Mouse (Mus musculus): ENCODE data around the gene Rwdd3. TPM values are rescaled to one million over a fixed set of nuclear protein-coding genes. Genes with fewer than 3 reads are reported as not detected.

Gene Rwdd3
- polyA plus RNA-seq, 1 experiment from 2014 or later, result 7.1 TPM

GRCm38 (mm10) chr3:121110430-121110829, 61.1 kb downstream of the Rwdd3 start:
- Histone ChIP-seq H3K4me2 (replicated peaks; ENCODE audit: low read depth) (no peak overlapping the region), H3K4me3 (ENCODE audit: low read depth, low read length) (no peak overlapping the region), H3K4me1 (replicated peaks; ENCODE audit: control insufficient read depth, insufficient read depth) (no peaks in the 10 kb centered on the region), H3K9me3 (ENCODE audit: control insufficient read depth, low read length) (no peaks in the 10 kb centered on the region), H3K36me3 (ENCODE audit: control insufficient read depth, insufficient read depth, low read length) (no peaks in the 10 kb centered on the region), H3K27me3 (ENCODE audit: control insufficient read depth, insufficient read depth, low read length) (no peaks in the 10 kb centered on the region), H3K9ac (ENCODE audit: low read length) (no peak overlapping the region), H3K27ac (replicated peaks) (no peak overlapping the region)
- DNase-seq (ENCODE audit: low spot score), result no peak
- 86% methylated on average over 7 of the region's 7 CpGs for WGBS
- no peak for ATAC-seq (ENCODE audit: low FRiP score, low TSS enrichment)
- TF ChIP-seq EP300 (optimal IDR thresholded peaks at IDR 0.05), result no peak
- TF ChIP-seq CTCF (IDR thresholded peaks at IDR 0.05; ENCODE audit: low read depth), result no peak

- H3K9ac ChIP-seq (ENCODE audit: low read length), result no peak overlapping the region
- no peak overlapping the region for H3K27ac ChIP-seq (replicated peaks)
- H3K36me3 ChIP-seq (ENCODE audit: control insufficient read depth, insufficient read depth, low read length), result no peaks in the 10 kb centered on the region
- H3K4me1 ChIP-seq (replicated peaks; ENCODE audit: control insufficient read depth, insufficient read depth), result no peaks in the 10 kb centered on the region
- 84% methylated on average over 6 of the region's 6 CpGs for WGBS
- H3K4me3 ChIP-seq (ENCODE audit: low read depth, low read length), result no peak overlapping the region
- no peak for DNase-seq (ENCODE audit: low spot score)
- TF ChIP-seq EP300 (optimal IDR thresholded peaks at IDR 0.05), result no peak
- no peak for TF ChIP-seq CTCF (IDR thresholded peaks at IDR 0.05; ENCODE audit: low read depth)
- no peaks in the 10 kb centered on the region for H3K27me3 ChIP-seq (ENCODE audit: control insufficient read depth, insufficient read depth, low read length)
- ATAC-seq (ENCODE audit: low FRiP score, low TSS enrichment), result no peak
- H3K4me2 ChIP-seq (replicated peaks; ENCODE audit: low read depth), result no peak overlapping the region
- no peaks in the 10 kb centered on the region for H3K9me3 ChIP-seq (ENCODE audit: control insufficient read depth, low read length)
Measured at GRCm38 (mm10) chr3:121107481-121107880, 64.0 kb downstream of the Rwdd3 start.

- ATAC-seq (ENCODE audit: low FRiP score, low TSS enrichment) (no peak), DNase-seq (ENCODE audit: low spot score) (no peak)
- no peak overlapping the region for H3K27ac ChIP-seq (replicated peaks)
- H3K9ac ChIP-seq (ENCODE audit: low read length), result no peak overlapping the region
- H3K9me3 ChIP-seq (ENCODE audit: control insufficient read depth, low read length), result no peaks in the 10 kb centered on the region
- H3K4me2 ChIP-seq (replicated peaks; ENCODE audit: low read depth), result peak overlapping the region; percentile 42
- 71% methylated on average over 5 of the region's 5 CpGs for WGBS
- no peaks in the 10 kb centered on the region for H3K27me3 ChIP-seq (ENCODE audit: control insufficient read depth, insufficient read depth, low read length)
- TF ChIP-seq CTCF (IDR thresholded peaks at IDR 0.05; ENCODE audit: low read depth) (no peak), EP300 (optimal IDR thresholded peaks at IDR 0.05) (no peak)
- no peaks in the 10 kb centered on the region for H3K36me3 ChIP-seq (ENCODE audit: control insufficient read depth, insufficient read depth, low read length)
- H3K4me1 ChIP-seq (replicated peaks; ENCODE audit: control insufficient read depth, insufficient read depth), result no peaks in the 10 kb centered on the region
- H3K4me3 ChIP-seq (ENCODE audit: low read depth, low read length), result peak overlapping the region; percentile 35
Measured at GRCm38 (mm10) chr3:121105408-121105708, 66.1 kb downstream of the Rwdd3 start.

Other genes starting within 250 kb of the Rwdd3 start
- gene Tmem56, start 111.4 kb upstream of the Rwdd3 start, polyA plus RNA-seq (2015; fragmentation: Nextera tagmentation; extraction: Ambion mirVana), result 2.6 TPM in 2 replicates
- 35.3 and 35.7 TPM in 2 replicates for gene Alg14, start 120.1 kb upstream of the Rwdd3 start, polyA plus RNA-seq (2015; fragmentation: Nextera tagmentation; extraction: Ambion mirVana)